Mouse (Mus musculus) olfactory bulb, adult 2 months (tissue): Measurements from ENCODE around the gene Tradd.

Experiments used
- CTCF ChIP-seq: fragments of 200-500 bp; IDR thresholded peaks from 2 replicates; pipeline ENCODE4 v1.5.1; 2012; ENCODE audit warnings: low read depth, mild to moderate bottlenecking, low read length, moderate library complexity; ENCODE audit not compliant: insufficient read depth
- POLR2A ChIP-seq: fragments of 200-500 bp; IDR thresholded peaks from 2 replicates; pipeline ENCODE4 v1.6.1; 2012; ENCODE audit warnings: mild to moderate bottlenecking, low read depth, low read length, moderate library complexity; ENCODE audit not compliant: insufficient read depth

DNA sequence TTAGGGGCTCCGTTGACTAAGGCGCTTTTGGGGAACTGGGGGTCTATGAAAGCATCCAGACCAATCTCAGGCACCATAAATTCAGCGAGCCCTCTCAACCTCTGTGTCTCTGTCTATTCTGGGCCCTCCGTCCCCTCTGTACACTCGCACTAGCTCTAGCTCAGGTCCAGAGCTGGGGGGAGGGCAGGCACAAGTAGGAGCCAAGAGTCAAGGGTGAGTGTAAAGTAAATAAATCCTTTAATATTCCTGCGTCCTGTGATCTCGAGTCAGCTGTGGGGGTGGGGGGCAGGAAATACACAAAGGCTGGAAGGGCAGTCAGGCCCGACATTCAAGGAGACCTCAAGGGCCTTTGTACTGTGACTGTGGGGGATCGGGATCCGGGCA, 4.7 kb upstream of the Tradd start:
- no peak for TF ChIP-seq CTCF
- no peak for TF ChIP-seq POLR2A
